In genomic region chr7:122390683-122391082, GRCm38 (mm10) we compare ENCODE assay signal across 11 mouse cellular contexts.
DNase-seq lines count a peak whose midpoint lies in the region; ATAC-seq and TF ChIP-seq lines count a peak whose summit lies in the region.
"Had no signal": no experiment of that assay in that cellular context is flagged by ENCODE, and none has a peak within 500 bp of the region (broad histone marks: within the 10 kb centered on the region; RNA-seq: fewer than 3 reads in every experiment).

No protein-coding gene starts in this region.

- H3K27me3 ChIP-seq in forebrain, postnatal 0 days (ENCODE audit: insufficient read depth, low read length): no peaks in the 10 kb centered on the region
- no peaks in the 10 kb centered on the region for H3K27me3 ChIP-seq in forebrain, embryonic 15.5 days
- no peaks in the 10 kb centered on the region for H3K27me3 ChIP-seq in midbrain, embryonic 11.5 days (ENCODE audit: control insufficient read depth, insufficient read depth, low read length)
- no peaks in the 10 kb centered on the region for H3K27me3 ChIP-seq in midbrain, postnatal 0 days (ENCODE audit: insufficient read depth, low read length)
- no peaks in the 10 kb centered on the region for H3K27me3 ChIP-seq in midbrain, embryonic 15.5 days (replicated peaks)
- no peaks in the 10 kb centered on the region for H3K27me3 ChIP-seq in stomach, postnatal 0 days (ENCODE audit: control insufficient read depth, insufficient read depth, low read length)
- H3K27me3 ChIP-seq: lung, embryonic 15.5 days; neural tube, embryonic 12.5 days had no signal

- no peak for ATAC-seq in forebrain, postnatal 0 days
- ATAC-seq in forebrain, embryonic 15.5 days (replicated peaks): no peak
- 0 out of 2 replicates have a peak, but pooled peaks have one; percentile 38 for ATAC-seq in midbrain, embryonic 11.5 days (ENCODE audit: low FRiP score)
- no peak for ATAC-seq in midbrain, postnatal 0 days (ENCODE audit: low FRiP score)
- peak; percentile 25; the same call in 1 of the 2 replicates for ATAC-seq in midbrain, embryonic 15.5 days (replicated peaks)
- ATAC-seq in stomach, postnatal 0 days (ENCODE audit: low FRiP score, low TSS enrichment): no peak

- TF ChIP-seq EP300 in stomach, postnatal 0 days (optimal IDR thresholded peaks at IDR 0.05): no peak

- H3K36me3 ChIP-seq in forebrain, postnatal 0 days (ENCODE audit: insufficient read depth): no peaks in the 10 kb centered on the region
- H3K36me3 ChIP-seq in forebrain, embryonic 15.5 days: no peaks in the 10 kb centered on the region
- H3K36me3 ChIP-seq in midbrain, embryonic 11.5 days (ENCODE audit: control insufficient read depth, insufficient read depth, low read length): no peaks in the 10 kb centered on the region
- H3K36me3 ChIP-seq in midbrain, postnatal 0 days (ENCODE audit: insufficient read depth, low read length): no peaks in the 10 kb centered on the region
- H3K36me3 ChIP-seq in midbrain, embryonic 15.5 days (replicated peaks): no peaks in the 10 kb centered on the region
- H3K36me3 ChIP-seq in stomach, postnatal 0 days (ENCODE audit: control insufficient read depth, insufficient read depth, low read length): no peaks in the 10 kb centered on the region
- H3K36me3 ChIP-seq: lung, embryonic 15.5 days; neural tube, embryonic 12.5 days had no signal

- H3K4me2 ChIP-seq in forebrain, postnatal 0 days (ENCODE audit: low read depth): no peak overlapping the region
- H3K4me2 ChIP-seq in forebrain, embryonic 15.5 days (replicated peaks): no peak overlapping the region
- no peak overlapping the region for H3K4me2 ChIP-seq in midbrain, embryonic 11.5 days
- H3K4me2 ChIP-seq in midbrain, postnatal 0 days (ENCODE audit: low read depth, low read length, poor library complexity, severe bottlenecking): no peak overlapping the region
- no peak overlapping the region for H3K4me2 ChIP-seq in midbrain, embryonic 15.5 days
- no peak overlapping the region for H3K4me2 ChIP-seq in stomach, postnatal 0 days (replicated peaks; ENCODE audit: low read depth)
- H3K4me2 ChIP-seq: lung, embryonic 15.5 days; neural tube, embryonic 12.5 days had no signal

- H3K4me1 ChIP-seq in forebrain, postnatal 0 days (ENCODE audit: insufficient read depth): peaks cover 14% of the 10 kb centered on the region; the same call in 1 of the 2 replicates
- H3K4me1 ChIP-seq in forebrain, embryonic 15.5 days: peaks cover 22% of the 10 kb centered on the region
- peaks cover 5% of the 10 kb centered on the region for H3K4me1 ChIP-seq in midbrain, embryonic 11.5 days (ENCODE audit: control insufficient read depth, insufficient read depth, low read length)
- H3K4me1 ChIP-seq in midbrain, postnatal 0 days (ENCODE audit: insufficient read depth, low read length): peaks cover 15% of the 10 kb centered on the region; the same call in 1 of the 2 replicates
- H3K4me1 ChIP-seq in midbrain, embryonic 15.5 days: peaks cover 23% of the 10 kb centered on the region
- no peaks in the 10 kb centered on the region for H3K4me1 ChIP-seq in stomach, postnatal 0 days (replicated peaks; ENCODE audit: control insufficient read depth, insufficient read depth)

- TF ChIP-seq CTCF in forebrain, postnatal 0 days (IDR thresholded peaks at IDR 0.05; ENCODE audit: low read depth): no peak
- TF ChIP-seq CTCF in midbrain, postnatal 0 days (IDR thresholded peaks at IDR 0.05): no peak
- no peak for TF ChIP-seq CTCF in stomach, postnatal 0 days (IDR thresholded peaks at IDR 0.05; ENCODE audit: low read depth)

- 57% methylated on average over 4 of the region's 4 CpGs for WGBS in forebrain, postnatal 0 days
- WGBS in forebrain, embryonic 15.5 days: 54% methylated on average over 4 of the region's 4 CpGs
- 77% methylated on average over 4 of the region's 4 CpGs for WGBS in midbrain, embryonic 11.5 days
- 52% methylated on average over 4 of the region's 4 CpGs for WGBS in midbrain, postnatal 0 days
- 53% methylated on average over 4 of the region's 4 CpGs for WGBS in midbrain, embryonic 15.5 days
- WGBS in stomach, postnatal 0 days: 54% methylated on average over 4 of the region's 4 CpGs

- H3K9ac ChIP-seq in forebrain, postnatal 0 days: no peak overlapping the region
- H3K9ac ChIP-seq in forebrain, embryonic 15.5 days (replicated peaks): no peak overlapping the region
- H3K9ac ChIP-seq in midbrain, embryonic 11.5 days (ENCODE audit: low read length): no peak overlapping the region
- no peak overlapping the region for H3K9ac ChIP-seq in midbrain, postnatal 0 days (replicated peaks; ENCODE audit: low read length, poor library complexity, severe bottlenecking)
- no peak overlapping the region for H3K9ac ChIP-seq in midbrain, embryonic 15.5 days
- H3K9ac ChIP-seq in stomach, postnatal 0 days (ENCODE audit: low read length): no peak overlapping the region
- H3K9ac ChIP-seq: lung, embryonic 15.5 days; neural tube, embryonic 12.5 days had no signal

- no peak for DNase-seq in forebrain, postnatal 0 days
- DNase-seq in midbrain, embryonic 11.5 days (ENCODE audit: low spot score, missing footprints): no peak
- DNase-seq in midbrain, postnatal 0 days (ENCODE audit: low spot score): no peak
- peak; percentile 64 for DNase-seq in brain, adult 2 months (ENCODE audit: low read depth, low spot score)
- no peak for DNase-seq in stomach, postnatal 0 days (ENCODE audit: low spot score)
- DNase-seq: adrenal gland, postnatal 36 days; liver had no signal

- no peaks in the 10 kb centered on the region for H3K9me3 ChIP-seq in forebrain, postnatal 0 days (ENCODE audit: low read length)
- no peaks in the 10 kb centered on the region for H3K9me3 ChIP-seq in forebrain, embryonic 15.5 days
- H3K9me3 ChIP-seq in midbrain, embryonic 11.5 days (ENCODE audit: control insufficient read depth, low read length): no peaks in the 10 kb centered on the region
- no peaks in the 10 kb centered on the region for H3K9me3 ChIP-seq in midbrain, postnatal 0 days (ENCODE audit: low read length)
- no peaks in the 10 kb centered on the region for H3K9me3 ChIP-seq in midbrain, embryonic 15.5 days
- H3K9me3 ChIP-seq in stomach, postnatal 0 days (ENCODE audit: control insufficient read depth, low read length): no peaks in the 10 kb centered on the region
- H3K9me3 ChIP-seq: lung, embryonic 15.5 days; neural tube, embryonic 12.5 days had no signal

- no peak overlapping the region for H3K4me3 ChIP-seq in forebrain, postnatal 0 days (ENCODE audit: low read depth, low read length)
- H3K4me3 ChIP-seq in forebrain, embryonic 15.5 days: no peak overlapping the region
- H3K4me3 ChIP-seq in midbrain, embryonic 11.5 days (ENCODE audit: low read depth, low read length): no peak overlapping the region
- no peak overlapping the region for H3K4me3 ChIP-seq in midbrain, postnatal 0 days (ENCODE audit: low read depth, low read length)
- no peak overlapping the region for H3K4me3 ChIP-seq in midbrain, embryonic 15.5 days
- no peak overlapping the region for H3K4me3 ChIP-seq in stomach, postnatal 0 days (ENCODE audit: low read depth, low read length)
- H3K4me3 ChIP-seq: lung, embryonic 15.5 days; neural tube, embryonic 12.5 days had no signal

- H3K27ac ChIP-seq in forebrain, postnatal 0 days (ENCODE audit: low read depth, low read length): 0 out of 2 replicates have a peak overlapping the region, but pooled peaks have one; percentile 51
- H3K27ac ChIP-seq in forebrain, embryonic 15.5 days (replicated peaks): no peak overlapping the region
- H3K27ac ChIP-seq in midbrain, embryonic 11.5 days (ENCODE audit: low read depth, low read length): no peak overlapping the region
- H3K27ac ChIP-seq in midbrain, postnatal 0 days (ENCODE audit: low read depth, low read length): no peak overlapping the region
- H3K27ac ChIP-seq in midbrain, embryonic 15.5 days: peak overlapping the region; percentile 63; the same call in 1 of the 2 replicates
- no peak overlapping the region for H3K27ac ChIP-seq in stomach, postnatal 0 days (replicated peaks)
- H3K27ac ChIP-seq: lung, embryonic 15.5 days; neural tube, embryonic 12.5 days had no signal

Comparison
In these comparisons a context has a peak if more than half of its experiments do, and no peak if none do; other contexts are left out.
1. ATAC-seq: peak in midbrain, embryonic 11.5 days (single experiment) and midbrain, embryonic 15.5 days (single experiment); none in forebrain, postnatal 0 days (single experiment), forebrain, embryonic 15.5 days (single experiment), midbrain, postnatal 0 days (single experiment) and stomach, postnatal 0 days (single experiment).
2. H3K27ac ChIP-seq: peak in forebrain, postnatal 0 days (single experiment) and midbrain, embryonic 15.5 days (single experiment); none in forebrain, embryonic 15.5 days (single experiment), midbrain, embryonic 11.5 days (single experiment), midbrain, postnatal 0 days (single experiment) and stomach, postnatal 0 days (single experiment).